Mouse (Mus musculus) limb, embryonic 14.5 days (tissue): ENCODE data around the gene Cox6b2. TPM values are rescaled to one million over a fixed set of nuclear protein-coding genes. Genes with fewer than 3 reads are reported as not detected.

Experiments
- ATAC-seq: fragments of 200-750 bp; cut with Nextera tagmentation; 2 replicates; pipeline ENCODE4 v1.8.0; 2017; ENCODE audit warnings: low read depth, moderate number of reproducible peaks, moderate TSS enrichment; ENCODE audit not compliant: low FRiP score
- DNase-seq: peaks from one replicate; pipeline ENCODE4 v3.0.0-alpha.2; 2015; ENCODE audit warnings: low spot score
- H3K27ac ChIP-seq: fragments of 300-500 bp; sonication (generic); replicated peaks from 2 replicates; pipeline ENCODE4 v1.5.1; 2014; ENCODE audit warnings: low read depth, mild to moderate bottlenecking, low read length, moderate library complexity, mixed read lengths
- H3K27me3 ChIP-seq: fragments of 300-500 bp; sonication (generic); 2 replicates; pipeline ENCODE4 v1.6.1; 2014; ENCODE audit warnings: low read length, mixed read lengths; ENCODE audit not compliant: control insufficient read depth, insufficient read depth
- H3K36me3 ChIP-seq: fragments of 300-500 bp; sonication (generic); 2 replicates; pipeline ENCODE4 v1.6.1; 2014; ENCODE audit warnings: mild to moderate bottlenecking, low read length, moderate library complexity, mixed read lengths; ENCODE audit not compliant: control insufficient read depth, insufficient read depth
- H3K4me1 ChIP-seq: fragments of 300-500 bp; sonication (generic); 2 replicates; pipeline ENCODE4 v1.6.1; 2014; ENCODE audit warnings: antibody characterized with exemption, low read length, mixed read lengths; ENCODE audit not compliant: control insufficient read depth, insufficient read depth
- H3K4me2 ChIP-seq: fragments of 300-500 bp; sonication (generic); replicated peaks from 2 replicates; pipeline ENCODE4 v1.6.1; 2014; ENCODE audit warnings: low read depth, mild to moderate bottlenecking, low read length, moderate library complexity; ENCODE audit not compliant: severe bottlenecking
- H3K4me3 ChIP-seq: fragments of 300-500 bp; sonication (generic); replicated peaks from 2 replicates; pipeline ENCODE4 v1.5.1; 2014; ENCODE audit warnings: low read length
- H3K9ac ChIP-seq: fragments of 300-500 bp; sonication (generic); 2 replicates; pipeline ENCODE4 v1.6.1; 2014; ENCODE audit warnings: mild to moderate bottlenecking, low read depth, low read length, moderate library complexity; ENCODE audit not compliant: severe bottlenecking
- H3K9me3 ChIP-seq: fragments of 300-500 bp; sonication (generic); 2 replicates; pipeline ENCODE4 v1.6.1; 2016; ENCODE audit warnings: low read length; ENCODE audit not compliant: control insufficient read depth
- POLR2A ChIP-seq: fragments of 200-500 bp; IDR thresholded peaks from 2 replicates; pipeline ENCODE4 v1.8.0; 2012; ENCODE audit warnings: inconsistent platforms, mild to moderate bottlenecking, moderate library complexity, borderline replicate concordance; ENCODE audit not compliant: insufficient read depth, insufficient read length; ENCODE audit errors: extremely low read depth
- WGBS: fragments of 180-500 bp; shearing (Covaris S2); extraction: QIAGEN DNeasy Blood & Tissue Kit; methylation state at CpG from one replicate; pipeline ENCODE4 v1.1.7; 2014; 5-methylcytosine and 5-hydroxymethylcytosine counted together
- polyA plus RNA-seq, 2 experiments: library from polyadenylated mRNA; depleted of rRNA in 1 of 2; stranded (reverse) in 1 of 2; unstranded in 1 of 2; fragments of >200 nt; fragmentation: Nextera tagmentation in 1 of 2; extraction: Ambion mirVana in 1 of 2; gene quantifications; 2 replicates each; pipeline versions ENCODE4 v1.2.1 to v1.2.3; 2012 to 2014

The Cox6b2 gene
- polyA plus RNA-seq, 2 experiments, result 44.7 to 127 TPM

DNA sequence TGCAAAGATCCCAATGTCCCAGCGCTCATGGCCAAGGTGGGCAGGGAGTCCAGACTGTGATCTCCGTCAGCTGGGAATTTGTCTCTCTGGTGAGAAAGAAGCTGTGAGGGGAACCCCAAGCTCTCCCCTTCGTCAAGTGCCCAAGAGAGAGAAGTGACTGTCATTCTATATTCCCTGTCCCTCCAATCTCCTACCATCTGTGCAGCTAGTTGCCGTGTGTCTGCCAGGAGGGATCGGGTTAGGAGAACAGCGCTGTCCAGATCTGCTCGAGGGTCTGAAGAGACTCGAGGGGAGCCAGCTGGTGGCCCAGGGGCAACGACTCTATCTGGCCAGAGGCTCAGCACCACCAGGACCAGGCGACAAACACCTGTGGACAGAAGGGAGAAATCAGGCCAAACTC, 23.2 kb upstream of the Cox6b2 start:
- WGBS, result 47% methylated on average over 10 of the region's 10 CpGs
- Histone ChIP-seq H3K27ac (no peak overlapping the region), H3K4me3 (no peak overlapping the region), H3K27me3 (peaks cover 39% of the 10 kb centered on the region), H3K9me3 (no peaks in the 10 kb centered on the region), H3K36me3 (no peaks in the 10 kb centered on the region), H3K9ac (no peak overlapping the region), H3K4me2 (no peak overlapping the region), H3K4me1 (peaks cover 9% of the 10 kb centered on the region; the same call in 1 of the 2 replicates)
- TF ChIP-seq POLR2A, result no peak
- ATAC-seq (no peak), DNase-seq (no peak)

- TF ChIP-seq POLR2A, result no peak
Measured at GRCm38 (mm10) chr7:4771202-4771601, 18.3 kb upstream of the Cox6b2 start, which contains the start of gene Fam71e2. Fam71e2 (minus strand) TSS chr7:4771302.

GRCm38 (mm10) chr7:4764946-4765710, 12.2 kb upstream of the Cox6b2 start:
- no peak for TF ChIP-seq POLR2A
- Histone ChIP-seq H3K4me3 (no peak overlapping the region), H3K4me1 (no peaks in the 10 kb centered on the region), H3K27me3 (no peaks in the 10 kb centered on the region), H3K9me3 (no peaks in the 10 kb centered on the region), H3K36me3 (no peaks in the 10 kb centered on the region), H3K27ac (no peak overlapping the region), H3K9ac (no peak overlapping the region), H3K4me2 (no peak overlapping the region)
- DNase-seq (no peak), ATAC-seq (no peak)
- 20% methylated on average over 4 of the region's 4 CpGs for WGBS

More at GRCm38 (mm10) chr7:4771202-4771601, 18.3 kb upstream of the Cox6b2 start, which contains the start of gene Fam71e2:
- no peak for ATAC-seq
- H3K9ac ChIP-seq, result no peak within 1 kb of the TSS
- no peak within 1 kb of the TSS for H3K4me3 ChIP-seq
- DNase-seq, result no peak
- no peak within 1 kb of the TSS for H3K27ac ChIP-seq
- 63% methylated on average over 4 of the region's 5 CpGs for WGBS
- H3K4me2 ChIP-seq, result no peak within 1 kb of the TSS
- H3K27me3 ChIP-seq, result peaks cover 9% of the 10 kb centered on the region
- no peaks in the 10 kb centered on the region for H3K36me3 ChIP-seq
- H3K4me1 ChIP-seq, result no peaks in the 10 kb centered on the region
- no peaks in the 10 kb centered on the region for H3K9me3 ChIP-seq

GRCm38 (mm10) chr7:4759670-4760069, 6.8 kb upstream of the Cox6b2 start:
- Histone ChIP-seq H3K9me3 (no peaks in the 10 kb centered on the region), H3K36me3 (no peaks in the 10 kb centered on the region), H3K4me2 (no peak overlapping the region), H3K4me3 (no peak overlapping the region), H3K27ac (no peak overlapping the region), H3K9ac (no peak overlapping the region), H3K4me1 (no peaks in the 10 kb centered on the region), H3K27me3 (no peaks in the 10 kb centered on the region)
- DNase-seq (no peak), ATAC-seq (no peak)
- WGBS, result 50% methylated on average over 1 of the region's 1 CpGs
- no peak for TF ChIP-seq POLR2A

DNA sequence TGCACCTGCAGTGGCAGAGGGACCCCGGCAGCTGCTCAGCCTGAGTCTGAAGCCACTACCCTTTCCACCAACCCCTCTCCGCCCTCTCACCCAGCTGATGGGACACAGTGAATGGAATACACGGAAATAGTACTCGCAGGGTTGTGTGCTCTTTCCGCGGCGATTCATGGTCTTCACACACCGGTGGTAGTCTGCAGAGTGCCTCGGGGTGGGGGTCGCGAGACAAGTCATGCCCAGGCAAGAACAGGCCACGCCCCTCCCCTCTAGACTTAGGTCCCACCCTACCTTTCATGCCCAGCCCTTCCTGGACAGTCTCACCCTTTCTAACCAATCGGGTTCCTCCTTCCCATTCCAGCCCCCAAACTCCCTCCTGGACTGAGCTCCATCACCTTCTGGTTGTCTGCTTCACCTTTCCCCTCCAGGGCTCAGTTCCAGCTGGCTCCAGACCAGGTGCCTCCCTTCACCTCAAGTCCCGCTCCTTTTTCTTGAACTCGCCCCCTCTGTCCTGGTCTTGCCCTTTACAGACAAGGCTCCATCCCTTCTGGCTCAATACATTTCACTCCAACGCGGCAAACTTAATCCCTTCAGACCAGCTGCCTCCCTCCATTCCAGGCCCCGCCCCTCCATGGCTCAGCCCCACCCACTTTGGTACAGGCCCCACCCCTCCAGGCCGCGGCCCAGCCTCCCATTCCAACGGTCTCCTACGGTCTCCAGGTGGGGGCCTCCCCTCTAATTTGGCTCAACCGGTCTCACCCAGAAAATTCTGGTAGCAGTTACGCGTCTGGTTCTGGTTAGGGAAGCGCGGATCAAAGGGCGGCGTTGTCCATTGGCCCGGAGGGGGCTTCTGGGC, 698 bp downstream of the Cox6b2 start:
- TF ChIP-seq POLR2A, result no peak
- peak overlapping the region; percentile 39 for H3K4me3 ChIP-seq
- 4% methylated on average over 30 of the region's 30 CpGs for WGBS
- H3K4me1 ChIP-seq, result peaks cover 9% of the 10 kb centered on the region
- no peaks in the 10 kb centered on the region for H3K9me3 ChIP-seq
- H3K27me3 ChIP-seq, result no peaks in the 10 kb centered on the region
- peak overlapping the region; percentile 51 for H3K4me2 ChIP-seq
- DNase-seq, result peak; percentile 44
- H3K27ac ChIP-seq, result peak overlapping the region; percentile 63
- peak; percentile 77 for ATAC-seq
- H3K9ac ChIP-seq, result peak overlapping the region; percentile 52
- peaks cover 7% of the 10 kb centered on the region; the same call in 1 of the 2 replicates for H3K36me3 ChIP-seq
